Mouse (Mus musculus) cerebellum, adult 9-10 months (tissue): ENCODE measurements around the gene Tab2.
A peak's percentile ranks its signal among the peaks of the same experiment; 100 is the strongest.

Experiments
- DNase-seq: peaks from one replicate; pipeline ENCODE4 v3.0.0; 2022

Tab2 gene

GRCm38 (mm10) chr10:7956228-7957001 lies at the start of gene Tab2:
Gene Tab2 (minus strand): TSS chr10:7956230.
- DNase-seq = peak; percentile 89

- DNase-seq = no peak
Measured at GRCm38 (mm10) chr10:7992258-7992919, 36.4 kb upstream of the Tab2 start.

- DNase-seq = no peak
Measured at GRCm38 (mm10) chr10:7991596-7991995, 35.6 kb upstream of the Tab2 start.

- DNase-seq = no peak
Measured at GRCm38 (mm10) chr10:7987521-7987920, 31.5 kb upstream of the Tab2 start.

- no peak for DNase-seq
Measured at GRCm38 (mm10) chr10:7976462-7976861, 20.4 kb upstream of the Tab2 start.

- DNase-seq = no peak
Measured at GRCm38 (mm10) chr10:7968747-7969280, 12.8 kb upstream of the Tab2 start.

- DNase-seq = no peak
Measured at GRCm38 (mm10) chr10:7967096-7967495, 11.1 kb upstream of the Tab2 start.

- no peak for DNase-seq
Measured at GRCm38 (mm10) chr10:7959073-7959472, 3.0 kb upstream of the Tab2 start.

- peak; percentile 51 for DNase-seq
Measured at GRCm38 (mm10) chr10:7955634-7956121, 352 bp downstream of the Tab2 start.

GRCm38 (mm10) chr10:7954989-7955633 lies 919 bp downstream of the Tab2 start:
- peak; percentile 53 for DNase-seq

GRCm38 (mm10) chr10:7954627-7954988 lies 1.4 kb downstream of the Tab2 start:
- no peak for DNase-seq

- no peak for DNase-seq
Measured at GRCm38 (mm10) chr10:7943006-7943405, 13.0 kb downstream of the Tab2 start.

- DNase-seq = no peak
Measured at GRCm38 (mm10) chr10:7936556-7937192, 19.4 kb downstream of the Tab2 start.

- DNase-seq = no peak
Measured at GRCm38 (mm10) chr10:7932958-7933357, 23.1 kb downstream of the Tab2 start.

- no peak for DNase-seq
Measured at GRCm38 (mm10) chr10:7928996-7929395, 27.0 kb downstream of the Tab2 start.

- DNase-seq = no peak
Measured at GRCm38 (mm10) chr10:7925481-7925880, 30.5 kb downstream of the Tab2 start.

- no peak for DNase-seq
Measured at GRCm38 (mm10) chr10:7923433-7923832, 32.6 kb downstream of the Tab2 start.

- peak; percentile 44 for DNase-seq
Measured at GRCm38 (mm10) chr10:7911268-7911667, 44.8 kb downstream of the Tab2 start.

- DNase-seq = no peak
Measured at GRCm38 (mm10) chr10:7907151-7907550, 48.9 kb downstream of the Tab2 start.

- DNase-seq = no peak
Measured at GRCm38 (mm10) chr10:7904157-7904556, 51.9 kb downstream of the Tab2 start.

- DNase-seq = no peak
Measured at GRCm38 (mm10) chr10:7900719-7901627, 55.1 kb downstream of the Tab2 start.
